Mouse (Mus musculus) brown adipose tissue, adult 24 weeks (tissue): ENCODE results near the gene Pik3c2b. TPM values are rescaled to one million over a fixed set of nuclear protein-coding genes. Genes with fewer than 3 reads are reported as not detected.

Experiments used
- H3K27ac ChIP-seq: fragments of 200-500 bp; replicated peaks from 2 replicates; pipeline ENCODE4 v1.5.1; 2012; ENCODE audit warnings: low read depth, mild to moderate bottlenecking, low read length
- H3K4me1 ChIP-seq: fragments of 200-500 bp; 2 replicates; pipeline ENCODE4 v1.6.1; 2012; ENCODE audit warnings: low read length, mixed read lengths; ENCODE audit not compliant: control insufficient read depth, insufficient read depth, insufficient read length
- H3K4me3 ChIP-seq: fragments of 200-500 bp; 2 replicates; pipeline ENCODE4 v1.5.1; 2012; ENCODE audit warnings: low read depth, mild to moderate bottlenecking, low read length, moderate library complexity; ENCODE audit not compliant: insufficient read depth
- polyA plus RNA-seq: library from polyadenylated mRNA; stranded (reverse); fragments of >200 nt; gene quantifications from 2 replicates; pipeline ENCODE4 v1.2.4, GENCODE M21; 2012; ENCODE audit not compliant: missing spikeins, insufficient read depth, insufficient read length

Gene Pik3c2b
- polyA plus RNA-seq, 1 experiment, result 1.1 TPM

DNA sequence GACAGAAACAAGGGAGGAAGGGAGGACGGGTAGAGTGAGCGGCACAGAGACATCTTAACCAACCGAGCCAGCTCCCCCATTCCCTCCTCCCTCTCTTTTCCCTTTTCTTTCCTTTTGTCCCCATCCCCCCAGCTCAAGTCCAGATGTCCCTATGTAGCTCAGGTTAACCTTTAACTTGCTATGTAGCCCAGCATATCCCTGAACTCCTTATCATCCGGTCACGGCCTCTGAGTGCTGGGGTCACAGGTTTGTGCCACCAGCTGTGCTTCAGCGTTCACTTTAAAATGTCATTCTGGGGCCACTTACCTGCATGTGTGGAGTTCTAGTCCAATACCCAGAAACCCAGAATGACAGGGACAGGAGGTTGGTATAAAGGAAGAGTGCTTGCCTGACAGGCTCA, 78.7 kb downstream of the Pik3c2b start:
- H3K27ac ChIP-seq, result no peak overlapping the region
- no peak overlapping the region for H3K4me3 ChIP-seq
- 0 out of 2 replicates have a peak, but pooled peaks cover 4% of the 10 kb centered on the region for H3K4me1 ChIP-seq

GRCm38 (mm10) chr1:133125640-133126364, 80.3 kb downstream of the Pik3c2b start:
- H3K4me3 ChIP-seq, result no peak overlapping the region
- no peak overlapping the region for H3K27ac ChIP-seq
- H3K4me1 ChIP-seq, result 0 out of 2 replicates have a peak, but pooled peaks cover 2% of the 10 kb centered on the region

DNA sequence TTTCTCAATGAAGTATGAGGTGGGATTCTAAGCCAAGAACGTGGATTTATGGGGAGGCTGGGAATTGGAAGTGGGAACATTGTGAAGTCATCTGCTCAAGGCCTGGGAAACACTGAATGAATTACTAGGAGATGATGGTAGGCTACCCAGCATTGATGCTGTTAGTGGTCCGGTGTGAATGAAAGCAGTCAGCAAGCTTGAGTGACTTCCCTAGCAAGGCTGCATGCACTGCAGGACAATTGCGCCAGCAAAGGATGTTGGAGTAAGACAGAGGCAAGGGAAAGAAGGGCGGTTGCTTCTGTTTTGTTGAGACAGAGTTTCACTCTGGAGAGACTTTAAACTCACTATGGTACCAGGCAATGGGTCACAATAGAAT, 80.9 kb downstream of the Pik3c2b start:
- no peak overlapping the region for H3K4me3 ChIP-seq
- H3K4me1 ChIP-seq, result no peaks in the 10 kb centered on the region
- H3K27ac ChIP-seq, result no peak overlapping the region

DNA sequence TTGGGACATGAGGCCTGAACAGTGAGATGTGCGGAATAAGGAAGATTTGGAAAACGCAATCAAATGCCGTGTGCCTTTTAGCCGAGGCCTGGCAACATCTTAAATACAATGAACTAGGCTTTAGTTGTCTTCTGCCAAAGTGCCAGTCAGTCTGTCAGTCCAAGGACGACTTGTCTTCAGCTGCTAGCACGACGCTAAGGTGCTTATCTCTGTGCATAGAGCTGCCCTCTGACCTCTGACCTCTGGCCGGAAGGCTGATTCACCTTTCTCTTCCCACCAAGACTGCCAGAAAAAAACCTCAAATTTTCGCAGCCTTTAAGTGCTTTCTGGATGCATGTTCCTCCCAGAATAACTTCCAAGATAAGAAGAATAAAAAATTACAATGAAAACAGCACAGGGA, 81.9 kb downstream of the Pik3c2b start:
- Histone ChIP-seq H3K27ac (no peak overlapping the region), H3K4me1 (no peaks in the 10 kb centered on the region), H3K4me3 (no peak overlapping the region)

DNA sequence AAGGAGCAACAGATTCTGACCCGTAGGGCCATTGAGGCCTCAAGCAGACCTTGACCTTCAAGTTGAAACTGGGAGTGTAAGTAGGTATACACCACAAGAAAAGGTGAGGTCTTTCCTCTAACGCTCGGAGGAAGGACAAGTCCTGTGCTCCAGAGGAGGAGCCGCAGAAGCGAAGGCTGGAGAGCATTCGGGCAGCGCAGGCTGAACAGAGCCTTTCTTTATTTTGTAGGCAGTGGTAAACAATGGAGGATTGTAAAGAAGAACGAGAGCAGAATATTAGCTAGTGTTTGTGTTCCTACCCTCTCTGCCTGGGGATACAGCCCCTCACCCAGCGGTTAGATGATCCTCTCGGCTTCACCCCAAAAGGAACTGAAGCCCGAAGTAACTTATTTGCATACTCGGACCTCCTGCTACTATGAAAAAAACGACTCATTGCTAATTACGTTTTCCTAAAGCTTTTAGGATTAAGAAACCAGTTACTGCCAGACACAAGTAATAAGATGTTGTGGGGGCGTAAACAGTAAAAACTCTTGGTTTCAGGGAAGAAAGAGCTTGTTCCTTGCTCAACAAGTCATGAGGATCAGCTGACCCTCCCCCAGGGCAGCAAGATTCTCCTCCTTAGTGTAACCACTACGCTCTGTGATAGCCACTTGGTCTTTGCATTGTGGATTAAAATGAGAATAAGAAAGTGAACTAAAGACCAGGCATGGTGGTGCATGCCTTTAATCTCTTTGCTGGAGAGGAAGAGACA, 84.2 kb downstream of the Pik3c2b start:
- Histone ChIP-seq H3K4me3 (0 out of 2 replicates have a peak overlapping the region, but pooled peaks have one; percentile 9), H3K27ac (peak overlapping the region; percentile 93), H3K4me1 (no peaks in the 10 kb centered on the region)

GRCm38 (mm10) chr1:133130638-133131560, 85.4 kb downstream of the Pik3c2b start, which contains the start of gene Ppp1r15b:
Gene Ppp1r15b, plus strand, starts transcription at chr1:133131143.
- Histone ChIP-seq H3K4me1 (no peaks in the 10 kb centered on the region), H3K27ac (peak within 1 kb of the TSS; percentile 99), H3K4me3 (peak within 1 kb of the TSS; percentile 91)

DNA sequence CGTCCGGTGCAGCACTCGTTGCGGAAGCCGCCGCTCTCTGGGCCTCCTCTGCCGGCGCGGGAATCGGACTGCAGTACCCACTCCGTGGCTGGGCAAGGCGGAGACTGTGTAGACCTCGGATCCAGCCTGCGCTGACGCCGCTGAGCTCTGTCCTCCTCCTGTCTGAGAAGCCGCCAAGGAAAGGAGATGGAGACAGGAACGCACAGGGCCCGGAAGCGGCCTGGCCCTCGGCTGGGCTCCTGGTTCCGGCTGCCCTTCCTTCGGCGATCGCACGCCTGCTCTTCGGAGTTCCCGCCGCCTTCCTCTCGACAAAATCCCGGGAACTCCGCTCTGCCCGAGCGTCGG, 86.1 kb downstream of the Pik3c2b start:
- no peaks in the 10 kb centered on the region for H3K4me1 ChIP-seq
- H3K4me3 ChIP-seq, result peak overlapping the region; percentile 91
- H3K27ac ChIP-seq, result peak overlapping the region; percentile 99

DNA sequence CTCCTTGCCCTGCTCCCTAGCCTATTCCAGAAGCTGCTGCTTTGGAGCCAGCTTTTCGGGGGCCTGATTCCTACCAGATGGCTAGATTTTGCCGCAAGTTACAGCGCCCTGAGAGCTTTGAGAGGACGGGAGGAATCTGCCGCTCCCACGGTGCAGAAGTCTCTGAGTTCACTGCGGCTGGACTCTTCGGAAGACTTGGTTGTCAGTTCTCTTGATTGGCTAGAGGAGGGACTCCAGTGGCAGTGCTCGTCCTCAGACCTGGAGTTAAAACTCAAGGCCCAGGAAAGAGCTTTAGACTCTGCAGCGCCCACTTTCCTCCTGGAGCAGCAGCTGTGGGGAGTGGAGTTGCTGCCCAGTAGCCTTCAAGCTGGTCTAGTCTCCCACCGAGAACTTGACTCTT, 86.5 kb downstream of the Pik3c2b start:
- Histone ChIP-seq H3K27ac (peak overlapping the region; percentile 99), H3K4me3 (peak overlapping the region; percentile 91), H3K4me1 (no peaks in the 10 kb centered on the region)

DNA sequence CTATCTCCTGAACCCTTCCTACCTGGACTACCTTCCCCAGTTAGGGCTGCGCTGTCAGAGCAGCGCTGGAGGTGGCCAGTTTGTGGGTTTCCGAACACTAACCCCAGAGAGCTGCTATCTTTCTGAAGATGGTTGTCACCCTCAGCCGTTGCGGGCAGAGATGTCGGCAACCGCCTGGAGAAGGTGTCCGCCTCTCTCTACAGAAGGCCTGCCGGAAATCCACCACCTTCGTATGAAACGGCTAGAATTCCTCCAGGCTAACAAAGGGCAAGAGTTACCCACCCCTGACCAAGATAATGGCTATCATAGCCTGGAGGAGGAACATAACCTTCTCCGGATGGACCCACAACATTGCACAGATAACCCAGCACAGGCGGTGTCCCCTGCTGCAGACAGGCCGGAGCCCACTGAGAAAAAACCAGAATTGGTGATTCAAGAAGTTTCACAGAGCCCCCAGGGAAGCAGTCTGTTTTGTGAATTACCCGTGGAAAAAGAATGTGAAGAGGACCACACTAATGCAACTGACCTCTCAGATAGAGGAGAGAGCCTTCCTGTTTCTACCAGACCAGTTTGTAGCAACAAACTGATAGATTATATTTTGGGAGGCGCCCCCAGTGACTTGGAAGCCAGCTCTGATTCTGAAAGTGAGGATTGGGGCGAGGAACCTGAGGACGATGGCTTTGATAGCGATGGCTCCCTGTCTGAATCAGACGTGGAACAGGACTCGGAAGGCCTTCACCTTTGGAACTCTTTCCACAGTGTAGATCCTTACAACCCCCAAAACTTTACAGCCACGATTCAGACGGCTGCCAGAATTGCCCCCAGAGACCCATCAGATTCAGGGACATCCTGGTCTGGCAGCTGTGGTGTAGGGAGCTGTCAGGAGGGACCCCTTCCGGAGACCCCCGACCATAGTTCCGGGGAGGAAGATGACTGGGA, 87.2 kb downstream of the Pik3c2b start:
- Histone ChIP-seq H3K27ac (peak overlapping the region; percentile 99), H3K4me1 (no peaks in the 10 kb centered on the region), H3K4me3 (peak overlapping the region; percentile 91)

GRCm38 (mm10) chr1:133133425-133133824, 88.0 kb downstream of the Pik3c2b start:
- H3K4me3 ChIP-seq, result peak overlapping the region; percentile 91
- H3K27ac ChIP-seq, result peak overlapping the region; percentile 99
- no peaks in the 10 kb centered on the region for H3K4me1 ChIP-seq

DNA sequence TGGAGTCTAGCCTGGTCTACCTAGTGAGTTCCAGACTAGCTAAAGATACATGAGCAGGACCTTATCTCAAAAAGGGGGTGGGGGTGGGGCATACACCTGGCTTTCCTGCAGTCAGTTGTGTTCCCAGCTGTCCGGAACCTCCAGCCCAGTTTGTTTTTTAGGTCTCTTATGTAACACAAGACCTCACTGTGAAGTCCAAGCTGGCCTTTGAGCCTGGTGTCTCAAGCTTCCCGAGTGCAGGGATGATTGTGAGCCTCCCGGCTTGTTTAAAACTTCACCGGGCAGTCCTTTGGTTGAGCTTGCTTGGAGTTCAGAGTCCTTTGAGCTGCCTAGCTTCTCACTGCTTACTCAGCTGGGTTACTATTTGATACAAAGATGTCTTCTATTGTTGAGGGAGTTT, 88.6 kb downstream of the Pik3c2b start:
- peak overlapping the region; percentile 87 for H3K27ac ChIP-seq
- no peaks in the 10 kb centered on the region for H3K4me1 ChIP-seq

GRCm38 (mm10) chr1:133134881-133135280, 89.4 kb downstream of the Pik3c2b start:
- no peaks in the 10 kb centered on the region for H3K4me1 ChIP-seq
- H3K27ac ChIP-seq, result peak overlapping the region; percentile 20
- peak overlapping the region; percentile 91 for H3K4me3 ChIP-seq

More for the DNA sequence above, 88.6 kb downstream of the Pik3c2b start:
- H3K4me3 ChIP-seq, result peak overlapping the region; percentile 91

DNA sequence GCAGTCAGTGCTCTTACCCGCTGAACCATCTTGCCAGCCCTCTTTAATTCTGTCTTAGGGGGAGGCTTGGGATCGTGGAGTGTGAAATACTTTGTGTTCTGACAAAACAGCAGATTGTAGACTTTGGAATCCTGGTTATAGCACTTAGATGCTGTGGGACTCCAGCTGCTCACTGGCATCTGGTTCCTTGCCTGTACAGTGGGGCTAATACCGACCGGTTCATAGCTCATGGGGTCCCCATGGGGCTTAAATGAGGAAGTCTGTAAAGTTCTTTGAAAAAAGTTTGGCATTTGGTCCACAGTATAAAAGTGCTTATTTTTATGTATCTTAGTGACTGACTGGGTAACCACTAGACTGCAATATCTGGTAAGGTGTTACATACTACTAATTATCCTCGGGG, 90.3 kb downstream of the Pik3c2b start:
- H3K4me3 ChIP-seq, result peak overlapping the region; percentile 55
- H3K4me1 ChIP-seq, result no peaks in the 10 kb centered on the region
- H3K27ac ChIP-seq, result no peak overlapping the region

- no peak overlapping the region for H3K4me3 ChIP-seq
- H3K27ac ChIP-seq, result no peak overlapping the region
- H3K4me1 ChIP-seq, result no peaks in the 10 kb centered on the region
These were observed 92.9 kb downstream of the Pik3c2b start for GRCm38 (mm10) chr1:133138401-133138800.
